Mouse (Mus musculus) olfactory bulb, adult 2 months (tissue): ENCODE results near the gene Bag3.

Experiments used
- CTCF ChIP-seq: fragments of 200-500 bp; IDR thresholded peaks from 2 replicates; pipeline ENCODE4 v1.5.1; 2012; ENCODE audit warnings: low read depth, mild to moderate bottlenecking, low read length, moderate library complexity; ENCODE audit not compliant: insufficient read depth
- POLR2A ChIP-seq: fragments of 200-500 bp; IDR thresholded peaks from 2 replicates; pipeline ENCODE4 v1.6.1; 2012; ENCODE audit warnings: mild to moderate bottlenecking, low read depth, low read length, moderate library complexity; ENCODE audit not compliant: insufficient read depth

GRCm38 (mm10) chr7:128511936-128512335 is 11.5 kb upstream of the Bag3 start:
- TF ChIP-seq POLR2A (no peak), CTCF (no peak)
